Mouse (Mus musculus): ENCODE data around the gene Pip5k1c.

Gene Pip5k1c

GRCm38 (mm10) chr10:81366477-81367206 is 73.9 kb downstream of the Pip5k1c start:
- no peak for DNase-seq (ENCODE audit: low read depth, low spot score)

- DNase-seq (ENCODE audit: low read depth, low spot score), result no peak
These were observed 74.4 kb downstream of the Pip5k1c start for GRCm38 (mm10) chr10:81367207-81367495.
